Mouse (Mus musculus): ENCODE results near the gene Zw10.

DNA sequence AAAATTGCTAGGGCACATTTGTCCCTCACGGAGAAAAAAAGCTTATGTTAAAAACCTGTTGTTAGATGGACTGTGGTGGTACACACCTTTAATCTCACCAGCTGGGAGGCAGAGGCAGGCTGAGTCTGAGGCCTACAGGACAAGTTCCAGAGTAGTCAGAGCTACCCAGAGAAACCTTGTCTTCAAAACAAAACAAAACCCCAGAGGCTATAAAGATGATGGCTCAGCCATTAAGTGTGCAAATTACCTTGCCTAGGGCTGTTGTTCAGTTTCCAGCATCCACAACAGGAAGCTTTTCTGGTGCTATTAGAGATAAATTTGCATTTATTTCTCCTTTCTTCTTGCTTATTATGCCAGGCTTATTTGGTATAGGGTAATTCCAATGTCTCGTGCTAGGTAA lies 30.9 kb upstream of the Zw10 start:
- TF ChIP-seq CTCF (IDR thresholded peaks at IDR 0.05; ENCODE audit: extremely low read depth, insufficient read depth, insufficient read length, insufficient replicate concordance) (no peak), POLR2A (IDR thresholded peaks at IDR 0.05; ENCODE audit: low read depth, low read length) (no peak)
